Mouse (Mus musculus): ENCODE measurements around the gene 4921524J17Rik. TPM values are rescaled to one million over a fixed set of nuclear protein-coding genes. Genes with fewer than 3 reads are reported as not detected.

The 4921524J17Rik gene
- polyA plus RNA-seq, 1 experiment from 2014 or later: 50.2 TPM

DNA sequence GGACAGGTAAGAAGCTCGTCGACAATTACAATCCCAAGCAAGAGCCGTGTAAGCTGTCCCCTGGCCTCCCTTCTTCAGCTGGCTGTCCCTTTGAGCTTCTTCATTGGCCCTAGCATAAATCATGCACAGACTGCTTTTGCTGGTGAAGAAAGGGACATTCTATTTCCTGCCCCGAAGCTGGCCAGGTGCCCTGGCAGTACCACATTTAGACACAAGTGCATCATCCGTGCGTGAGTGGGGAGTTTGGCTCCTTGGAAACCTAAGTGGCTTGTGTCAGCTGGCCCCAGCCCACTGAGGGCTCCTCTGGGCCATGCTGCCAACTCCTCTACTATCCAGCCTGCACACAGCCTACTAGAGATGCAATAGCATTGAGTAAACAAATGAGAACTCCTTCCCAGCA, 46.4 kb downstream of the 4921524J17Rik start, which contains the start of gene Mylk3:
Mylk3 (minus strand) TSS at position 141 of the 400 bp plus-strand sequence.
- Histone ChIP-seq H3K4me1 (ENCODE audit: control insufficient read depth, insufficient read depth, low read length) (no peaks in the 10 kb centered on the region), H3K27ac (replicated peaks; ENCODE audit: low read depth, low read length) (no peak within 1 kb of the TSS), H3K36me3 (ENCODE audit: control insufficient read depth, insufficient read depth, low read length) (no peaks in the 10 kb centered on the region), H3K4me2 (ENCODE audit: low read depth, low read length) (no peak within 1 kb of the TSS), H3K4me3 (ENCODE audit: low read depth, low read length) (no peak within 1 kb of the TSS), H3K9ac (ENCODE audit: low read depth, low read length) (no peak within 1 kb of the TSS), H3K9me3 (ENCODE audit: control insufficient read depth, low read length) (no peaks in the 10 kb centered on the region), H3K27me3 (replicated peaks; ENCODE audit: control insufficient read depth, insufficient read depth, low read length) (no peaks in the 10 kb centered on the region)
- WGBS: 81% methylated on average over 6 of the region's 6 CpGs
- no peak for DNase-seq (ENCODE audit: low spot score)
- no peak for ATAC-seq (ENCODE audit: low read depth)

DNA sequence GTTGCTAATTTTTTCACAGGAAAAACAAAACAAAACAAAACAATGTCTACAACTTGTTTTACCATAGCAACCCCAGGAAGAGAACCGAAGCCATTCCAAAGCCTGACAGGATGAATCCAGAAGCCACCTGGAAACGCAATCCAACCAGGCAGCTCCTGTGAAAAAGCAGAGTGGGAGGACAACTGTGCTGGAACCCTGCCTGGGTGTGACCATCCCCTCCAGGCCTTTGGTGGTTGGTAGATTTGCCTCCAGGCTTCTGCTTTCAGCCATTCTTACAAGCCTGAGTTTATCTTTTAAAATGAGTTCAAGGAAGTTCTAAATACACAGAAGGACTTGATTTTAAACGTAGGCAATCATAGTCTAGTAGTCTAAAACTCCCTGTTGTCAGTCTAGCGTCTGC, 50.7 kb downstream of the 4921524J17Rik start:
- no peak for ATAC-seq (ENCODE audit: low read depth)

GRCm38 (mm10) chr8:85380824-85381209, 51.8 kb downstream of the 4921524J17Rik start:
- ATAC-seq (ENCODE audit: low read depth) (0 out of 2 replicates have a peak, but pooled peaks have one; percentile 37), DNase-seq (ENCODE audit: low spot score) (peak; percentile 17)
- Histone ChIP-seq H3K27ac (replicated peaks; ENCODE audit: low read depth, low read length) (no peak overlapping the region), H3K9ac (ENCODE audit: low read depth, low read length) (no peak overlapping the region), H3K9me3 (ENCODE audit: control insufficient read depth, low read length) (no peaks in the 10 kb centered on the region), H3K36me3 (ENCODE audit: control insufficient read depth, insufficient read depth, low read length) (no peaks in the 10 kb centered on the region), H3K4me1 (ENCODE audit: control insufficient read depth, insufficient read depth, low read length) (peaks cover 30% of the 10 kb centered on the region), H3K27me3 (replicated peaks; ENCODE audit: control insufficient read depth, insufficient read depth, low read length) (no peaks in the 10 kb centered on the region), H3K4me2 (ENCODE audit: low read depth, low read length) (no peak overlapping the region), H3K4me3 (ENCODE audit: low read depth, low read length) (no peak overlapping the region)
- 60% methylated on average over 8 of the region's 8 CpGs for WGBS

More for the DNA sequence above, 50.7 kb downstream of the 4921524J17Rik start:
- H3K27ac ChIP-seq (replicated peaks; ENCODE audit: low read depth, low read length): no peak overlapping the region
- 56% methylated on average over 4 of the region's 4 CpGs for WGBS
- H3K4me1 ChIP-seq (ENCODE audit: control insufficient read depth, insufficient read depth, low read length): peaks cover 26% of the 10 kb centered on the region
- no peaks in the 10 kb centered on the region for H3K27me3 ChIP-seq (replicated peaks; ENCODE audit: control insufficient read depth, insufficient read depth, low read length)
- H3K36me3 ChIP-seq (ENCODE audit: control insufficient read depth, insufficient read depth, low read length): no peaks in the 10 kb centered on the region
- H3K9ac ChIP-seq (ENCODE audit: low read depth, low read length): no peak overlapping the region
- H3K9me3 ChIP-seq (ENCODE audit: control insufficient read depth, low read length): no peaks in the 10 kb centered on the region
- H3K4me3 ChIP-seq (ENCODE audit: low read depth, low read length): no peak overlapping the region
- no peak overlapping the region for H3K4me2 ChIP-seq (ENCODE audit: low read depth, low read length)
- no peak for DNase-seq (ENCODE audit: low spot score)

DNA sequence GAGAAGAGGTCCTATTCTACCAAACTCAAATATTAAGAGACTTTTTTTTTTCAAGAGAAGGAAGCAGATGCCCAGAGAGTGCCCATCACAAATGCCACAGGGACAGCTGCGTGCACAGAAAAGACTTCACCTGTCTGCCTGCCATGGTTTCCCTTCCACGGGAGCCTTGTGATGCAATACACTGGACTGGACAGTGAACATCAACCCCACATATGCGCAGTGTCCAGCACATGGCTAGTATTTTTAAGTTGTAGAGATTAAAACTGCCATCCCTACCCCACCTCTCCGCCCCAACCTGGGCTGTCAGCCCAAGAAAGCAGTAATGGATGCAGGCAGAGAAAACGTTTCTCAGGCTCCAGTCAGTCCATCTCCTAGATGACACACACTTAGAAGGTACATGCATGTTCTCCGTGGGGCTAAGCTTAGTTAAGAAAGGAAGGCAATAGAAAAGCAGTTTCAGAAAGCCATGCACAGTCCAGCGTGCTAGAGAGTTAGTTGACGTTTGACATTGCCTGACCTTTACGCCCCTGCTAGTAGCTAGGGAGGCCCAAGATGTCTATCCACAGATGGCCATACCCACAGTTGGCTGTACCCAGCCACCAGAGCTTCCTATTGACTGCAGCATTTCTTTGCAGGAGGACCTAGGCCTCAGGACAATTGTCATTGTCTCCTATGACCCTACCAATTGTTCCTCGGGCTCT, 52.4 kb downstream of the 4921524J17Rik start:
- H3K27ac ChIP-seq (replicated peaks; ENCODE audit: low read depth, low read length): no peak overlapping the region
- DNase-seq (ENCODE audit: low spot score) (no peak), ATAC-seq (ENCODE audit: low read depth) (no peak)
- 76% methylated on average over 10 of the region's 10 CpGs for WGBS
- no peak overlapping the region for H3K4me2 ChIP-seq (ENCODE audit: low read depth, low read length)
- no peaks in the 10 kb centered on the region for H3K36me3 ChIP-seq (ENCODE audit: control insufficient read depth, insufficient read depth, low read length)
- H3K9me3 ChIP-seq (ENCODE audit: control insufficient read depth, low read length): no peaks in the 10 kb centered on the region
- H3K27me3 ChIP-seq (replicated peaks; ENCODE audit: control insufficient read depth, insufficient read depth, low read length): no peaks in the 10 kb centered on the region
- no peak overlapping the region for H3K4me3 ChIP-seq (ENCODE audit: low read depth, low read length)
- no peak overlapping the region for H3K9ac ChIP-seq (ENCODE audit: low read depth, low read length)
- peaks cover 30% of the 10 kb centered on the region for H3K4me1 ChIP-seq (ENCODE audit: control insufficient read depth, insufficient read depth, low read length)

DNA sequence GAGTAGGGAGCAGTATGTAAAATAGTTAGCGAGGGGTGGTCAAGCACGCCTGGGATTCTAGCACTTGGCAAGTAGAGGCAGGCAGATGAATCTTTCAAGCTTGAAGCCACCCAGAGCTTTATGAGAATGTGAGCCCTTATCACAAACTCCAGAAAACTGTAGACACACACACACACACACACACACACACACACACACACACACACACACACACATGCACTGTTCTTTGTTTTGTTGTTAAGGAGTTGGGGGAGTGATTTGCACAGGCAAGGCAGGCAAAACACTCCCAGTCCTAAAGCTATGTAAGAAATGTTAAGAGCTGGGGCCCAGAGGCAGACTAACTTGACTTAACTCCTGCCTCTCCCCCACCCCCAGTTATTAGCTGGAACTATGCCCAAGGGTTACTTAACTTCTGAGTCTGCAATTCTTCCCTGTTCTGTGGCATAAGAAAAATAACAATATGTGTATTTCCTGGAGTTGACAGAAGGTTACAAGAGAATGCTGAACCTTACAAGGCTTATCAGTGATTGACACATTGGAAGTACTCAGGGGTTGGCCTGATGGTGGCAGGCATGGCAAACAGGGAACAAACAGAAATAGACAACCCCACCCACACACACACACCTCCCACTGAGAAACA, 53.4 kb downstream of the 4921524J17Rik start:
- ATAC-seq (ENCODE audit: low read depth): peak; percentile 73
- Histone ChIP-seq H3K36me3 (ENCODE audit: control insufficient read depth, insufficient read depth, low read length) (no peaks in the 10 kb centered on the region), H3K9ac (ENCODE audit: low read depth, low read length) (0 out of 2 replicates have a peak overlapping the region, but pooled peaks have one; percentile 16), H3K27me3 (replicated peaks; ENCODE audit: control insufficient read depth, insufficient read depth, low read length) (no peaks in the 10 kb centered on the region), H3K4me3 (ENCODE audit: low read depth, low read length) (no peak overlapping the region), H3K9me3 (ENCODE audit: control insufficient read depth, low read length) (no peaks in the 10 kb centered on the region), H3K4me1 (ENCODE audit: control insufficient read depth, insufficient read depth, low read length) (peaks cover 32% of the 10 kb centered on the region), H3K27ac (replicated peaks; ENCODE audit: low read depth, low read length) (peak overlapping the region; percentile 72), H3K4me2 (ENCODE audit: low read depth, low read length) (no peak overlapping the region)
- WGBS: 13% methylated on average over 2 of the region's 2 CpGs
- DNase-seq (ENCODE audit: low spot score): peak; percentile 92

DNA sequence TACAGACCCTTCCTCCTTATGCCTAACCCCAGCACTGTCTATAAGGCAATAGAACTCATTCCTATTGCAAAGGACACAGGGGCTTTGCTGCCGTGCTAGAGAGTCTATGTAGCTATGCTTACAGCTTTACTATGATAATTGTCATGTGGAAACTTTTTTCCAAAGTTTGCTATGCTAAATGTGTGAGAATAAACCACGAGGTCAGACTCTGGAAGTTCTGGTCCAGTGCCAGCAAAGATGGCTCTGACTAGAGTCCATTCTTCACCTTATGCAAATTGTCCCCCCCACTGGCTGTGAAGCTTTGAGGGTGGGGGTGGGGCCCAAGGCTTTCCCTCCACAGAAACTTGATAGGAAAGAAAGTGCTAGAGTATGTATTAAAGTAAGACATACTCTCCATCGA, 56.1 kb downstream of the 4921524J17Rik start:
- H3K9ac ChIP-seq (ENCODE audit: low read depth, low read length): no peak overlapping the region
- no peaks in the 10 kb centered on the region for H3K9me3 ChIP-seq (ENCODE audit: control insufficient read depth, low read length)
- WGBS: 43% methylated on average over 3 of the region's 3 CpGs
- peaks cover 42% of the 10 kb centered on the region for H3K4me1 ChIP-seq (ENCODE audit: control insufficient read depth, insufficient read depth, low read length)
- H3K36me3 ChIP-seq (ENCODE audit: control insufficient read depth, insufficient read depth, low read length): no peaks in the 10 kb centered on the region
- H3K27me3 ChIP-seq (replicated peaks; ENCODE audit: control insufficient read depth, insufficient read depth, low read length): no peaks in the 10 kb centered on the region
- H3K4me2 ChIP-seq (ENCODE audit: low read depth, low read length): no peak overlapping the region
- H3K4me3 ChIP-seq (ENCODE audit: low read depth, low read length): no peak overlapping the region
- no peak for ATAC-seq (ENCODE audit: low read depth)
- no peak overlapping the region for H3K27ac ChIP-seq (replicated peaks; ENCODE audit: low read depth, low read length)
- no peak for DNase-seq (ENCODE audit: low spot score)

DNA sequence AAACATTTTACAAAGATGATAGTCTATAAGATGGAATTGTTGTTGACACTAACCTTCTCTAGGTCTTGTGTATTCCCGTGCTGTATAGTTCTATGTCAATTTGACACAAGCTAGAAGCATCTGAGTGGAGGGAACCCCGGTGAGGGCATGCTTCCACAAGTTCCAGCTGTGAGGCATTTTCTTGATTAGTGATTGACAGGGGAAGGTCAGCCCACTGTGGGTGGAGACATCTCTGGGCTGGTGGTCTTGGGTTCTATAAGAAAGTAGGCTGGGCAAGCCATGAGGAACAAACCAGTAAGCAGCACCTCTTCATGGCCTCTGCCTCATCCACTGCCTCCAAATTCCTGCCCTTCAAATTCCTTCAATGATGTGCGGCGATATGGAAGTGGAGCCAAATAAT, 58.3 kb downstream of the 4921524J17Rik start:
- no peaks in the 10 kb centered on the region for H3K9me3 ChIP-seq (ENCODE audit: control insufficient read depth, low read length)
- no peaks in the 10 kb centered on the region for H3K27me3 ChIP-seq (replicated peaks; ENCODE audit: control insufficient read depth, insufficient read depth, low read length)
- no peak overlapping the region for H3K9ac ChIP-seq (ENCODE audit: low read depth, low read length)
- no peaks in the 10 kb centered on the region for H3K36me3 ChIP-seq (ENCODE audit: control insufficient read depth, insufficient read depth, low read length)
- ATAC-seq (ENCODE audit: low read depth) (0 out of 2 replicates have a peak, but pooled peaks have one; percentile 30), DNase-seq (ENCODE audit: low spot score) (peak; percentile 51)
- H3K27ac ChIP-seq (replicated peaks; ENCODE audit: low read depth, low read length): peak overlapping the region; percentile 28; the same call in 1 of the 2 replicates
- no peak overlapping the region for H3K4me3 ChIP-seq (ENCODE audit: low read depth, low read length)
- peaks cover 25% of the 10 kb centered on the region; the same call in 1 of the 2 replicates for H3K4me1 ChIP-seq (ENCODE audit: control insufficient read depth, insufficient read depth, low read length)
- 0 out of 2 replicates have a peak overlapping the region, but pooled peaks have one; percentile 19 for H3K4me2 ChIP-seq (ENCODE audit: low read depth, low read length)
- 15% methylated on average over 4 of the region's 4 CpGs for WGBS

GRCm38 (mm10) chr8:85373435-85374039, 59.1 kb downstream of the 4921524J17Rik start:
- no peak overlapping the region for H3K4me3 ChIP-seq (ENCODE audit: low read depth, low read length)
- DNase-seq (ENCODE audit: low spot score): peak; percentile 41
- H3K4me2 ChIP-seq (ENCODE audit: low read depth, low read length): peak overlapping the region; percentile 19
- 34% methylated on average over 5 of the region's 5 CpGs for WGBS
- no peaks in the 10 kb centered on the region for H3K9me3 ChIP-seq (ENCODE audit: control insufficient read depth, low read length)
- H3K27ac ChIP-seq (replicated peaks; ENCODE audit: low read depth, low read length): peak overlapping the region; percentile 28; the same call in 1 of the 2 replicates
- ATAC-seq (ENCODE audit: low read depth): 0 out of 2 replicates have a peak, but pooled peaks have one; percentile 50
- H3K27me3 ChIP-seq (replicated peaks; ENCODE audit: control insufficient read depth, insufficient read depth, low read length): no peaks in the 10 kb centered on the region
- H3K36me3 ChIP-seq (ENCODE audit: control insufficient read depth, insufficient read depth, low read length): no peaks in the 10 kb centered on the region
- no peak overlapping the region for H3K9ac ChIP-seq (ENCODE audit: low read depth, low read length)
- H3K4me1 ChIP-seq (ENCODE audit: control insufficient read depth, insufficient read depth, low read length): peaks cover 19% of the 10 kb centered on the region; the same call in 1 of the 2 replicates
